Mouse (Mus musculus) C3H10T1/2 (cell line): ENCODE measurements around the gene Srms. TPM values are rescaled to one million over a fixed set of nuclear protein-coding genes. Genes with fewer than 3 reads are reported as not detected.

ENCODE experiments used
- polyA plus RNA-seq, 2 experiments: library from polyadenylated mRNA; unstranded; fragments of >200 nt; fragmentation: generic; extraction: Trizol; gene quantifications; one replicate each; pipeline ENCODE4 v1.2.1; 2012; ENCODE audit warnings: missing spikeins in 2 of 2

Gene Srms
- polyA plus RNA-seq, result under 1 TPM in 1 of 2 experiments, not detected in 1; 0.04 TPM

DNA sequence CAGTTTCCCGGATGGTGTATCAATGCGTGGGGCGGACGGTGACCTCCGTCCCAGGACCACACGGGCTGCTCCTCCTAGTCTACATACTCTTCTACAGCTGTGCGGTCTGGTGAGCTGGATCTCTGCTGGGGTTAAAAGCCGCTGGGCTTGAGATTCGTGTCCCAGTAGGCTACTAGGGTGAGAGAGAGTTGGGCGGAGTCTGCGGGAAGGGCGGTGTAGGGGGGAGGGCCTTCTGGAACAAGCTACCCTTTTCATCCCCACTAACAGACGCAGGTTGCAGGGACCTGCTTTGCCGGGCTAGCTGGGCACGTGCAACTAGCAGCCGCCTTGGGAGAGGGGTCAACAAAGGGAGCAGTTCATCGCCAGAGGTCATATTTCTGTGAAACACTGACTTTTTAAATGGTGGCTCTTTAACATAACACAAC lies at the start of gene Srms:
Gene Srms (minus strand): TSS at position 165 of the 425 bp plus-strand sequence.

DNA sequence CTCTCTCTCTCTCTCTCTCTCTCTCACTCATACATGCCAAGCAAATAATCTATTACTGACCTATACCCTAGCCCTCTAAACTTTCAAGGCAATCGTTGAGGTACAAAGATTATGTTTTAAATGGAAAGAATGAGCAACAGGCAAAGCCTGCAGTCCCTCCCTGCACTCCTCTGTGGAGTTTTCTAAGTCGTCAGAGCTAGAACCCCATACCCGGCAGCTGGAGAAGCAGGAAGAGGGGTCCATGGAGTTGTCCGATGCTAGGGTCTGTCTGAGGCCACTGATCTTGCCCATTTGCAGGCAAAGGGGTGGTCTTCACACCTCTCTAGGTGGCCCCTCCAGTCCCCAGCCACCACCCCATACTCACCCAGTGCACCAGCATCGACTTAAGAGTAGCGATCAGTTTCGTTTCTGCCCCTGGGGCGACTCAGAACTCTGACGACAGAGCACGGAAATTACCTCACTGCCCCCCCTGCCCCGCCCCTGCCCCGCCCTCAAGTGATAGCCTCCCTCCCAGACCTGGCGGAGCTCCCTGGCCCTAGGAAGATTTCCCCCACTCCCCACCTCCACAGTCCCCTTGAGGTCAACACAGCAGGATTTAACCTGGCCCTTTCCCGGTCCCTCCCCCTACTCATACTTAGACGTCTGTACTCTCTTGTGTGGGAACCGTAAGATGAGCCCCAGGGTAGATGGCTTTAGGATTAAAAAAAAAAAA lies 28.8 kb upstream of the Srms start, which contains the start of gene Helz2:
Gene Helz2 (minus strand): TSS at position 426 of the 712 bp plus-strand sequence.

DNA sequence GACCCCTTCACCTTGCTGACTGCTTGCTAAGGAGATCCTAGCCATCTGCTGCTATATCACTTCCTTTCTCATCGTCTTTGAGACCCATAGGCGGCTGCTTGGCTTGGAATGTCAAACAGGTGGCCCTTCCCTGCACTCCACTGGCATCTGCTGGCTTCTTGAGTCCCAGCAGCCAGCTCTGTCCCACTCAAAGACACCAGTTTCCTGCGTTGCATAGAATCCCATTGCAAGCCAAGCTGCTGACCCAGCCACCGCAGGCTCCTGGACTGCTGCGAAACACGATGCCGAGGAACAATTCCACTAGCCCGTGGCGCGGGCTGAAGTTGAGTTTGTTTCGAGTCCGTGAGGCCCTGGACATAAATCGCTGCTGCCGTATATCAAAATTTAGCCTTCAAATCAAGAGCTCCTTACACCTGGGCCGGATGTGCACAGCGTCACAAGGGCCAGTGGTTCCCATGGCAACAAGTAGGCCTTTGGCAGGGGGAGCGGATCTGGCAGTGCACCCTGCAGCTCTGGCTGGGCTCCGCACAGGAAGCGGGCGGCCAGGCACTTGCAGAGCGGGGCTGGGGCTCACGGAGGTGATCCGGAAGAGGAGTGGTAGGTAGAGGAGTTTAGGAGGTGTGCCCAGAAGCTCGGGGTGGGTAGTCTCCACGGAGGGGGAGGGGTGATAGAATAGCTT lies 6.7 kb upstream of the Srms start, which contains the start of gene Fndc11:
Gene Fndc11 (plus strand): TSS at position 476 of the 679 bp plus-strand sequence.

DNA sequence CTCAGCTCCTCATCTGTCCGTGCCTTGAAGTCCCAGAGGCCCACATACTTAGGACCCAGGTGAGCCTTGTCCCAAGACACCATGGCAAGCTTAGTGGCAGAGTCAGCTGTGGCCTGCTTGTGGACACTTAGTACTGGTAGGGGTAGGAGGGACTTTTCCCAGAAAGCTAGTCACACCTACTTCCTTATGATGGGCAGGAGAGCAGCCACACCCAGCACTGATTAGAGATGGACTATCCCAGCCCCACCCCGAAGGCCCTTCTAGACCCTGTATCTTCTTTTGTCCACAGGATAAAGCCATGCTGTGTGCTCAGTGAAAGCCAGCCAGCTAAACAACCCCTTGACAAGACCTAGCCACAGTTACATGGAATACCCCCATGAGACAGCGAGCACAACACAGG lies 10.6 kb downstream of the Srms start, which contains the start of gene Ptk6:
Gene Ptk6 (minus strand): TSS at position 368 of the 400 bp plus-strand sequence.

DNA sequence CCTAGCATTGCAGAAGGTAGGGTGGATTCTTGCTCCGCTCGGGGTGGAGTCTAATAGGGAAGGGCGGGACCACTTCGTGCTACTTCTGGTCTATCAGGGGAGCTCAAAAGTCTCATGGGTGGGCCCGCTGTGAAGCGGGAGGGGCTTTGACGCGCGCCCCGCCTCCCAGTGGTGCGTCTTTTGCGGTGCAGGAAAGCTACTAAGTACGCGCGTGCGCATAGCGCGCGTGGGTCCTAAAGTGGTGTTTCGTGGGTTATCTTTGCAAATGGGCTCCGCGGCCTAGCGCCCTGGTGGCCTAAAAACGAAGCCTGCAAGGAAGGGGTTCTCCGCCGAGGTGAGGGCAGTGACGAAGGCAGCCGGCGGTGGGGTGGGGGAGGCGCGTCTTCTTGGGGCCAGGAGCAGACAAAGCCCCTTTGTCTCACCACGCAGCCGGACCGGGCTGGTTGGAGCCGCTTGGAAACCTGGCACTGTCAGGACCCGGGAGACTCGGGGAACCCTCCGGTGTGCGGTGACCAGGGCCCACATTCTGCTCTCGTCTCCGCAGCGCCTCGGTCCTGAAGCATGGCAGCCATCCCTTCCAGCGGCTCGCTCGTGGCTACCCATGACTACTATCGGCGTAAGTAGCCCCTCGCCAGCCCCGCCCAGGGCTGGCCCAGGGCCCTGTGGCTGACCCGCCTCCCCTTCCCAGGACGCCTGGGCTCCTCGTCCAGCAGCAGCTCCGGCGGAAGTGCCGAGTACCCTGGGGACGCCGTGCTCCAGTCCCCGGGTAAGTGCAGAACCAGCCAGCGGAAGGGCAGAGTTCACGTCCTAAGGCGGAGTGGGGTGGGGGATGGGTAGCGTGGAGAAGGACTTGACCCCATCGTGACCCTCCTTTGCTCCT lies 25.6 kb downstream of the Srms start, which contains the start of gene Ppdpf:
Gene Ppdpf (plus strand): TSS at position 127 of the 880 bp plus-strand sequence.

DNA sequence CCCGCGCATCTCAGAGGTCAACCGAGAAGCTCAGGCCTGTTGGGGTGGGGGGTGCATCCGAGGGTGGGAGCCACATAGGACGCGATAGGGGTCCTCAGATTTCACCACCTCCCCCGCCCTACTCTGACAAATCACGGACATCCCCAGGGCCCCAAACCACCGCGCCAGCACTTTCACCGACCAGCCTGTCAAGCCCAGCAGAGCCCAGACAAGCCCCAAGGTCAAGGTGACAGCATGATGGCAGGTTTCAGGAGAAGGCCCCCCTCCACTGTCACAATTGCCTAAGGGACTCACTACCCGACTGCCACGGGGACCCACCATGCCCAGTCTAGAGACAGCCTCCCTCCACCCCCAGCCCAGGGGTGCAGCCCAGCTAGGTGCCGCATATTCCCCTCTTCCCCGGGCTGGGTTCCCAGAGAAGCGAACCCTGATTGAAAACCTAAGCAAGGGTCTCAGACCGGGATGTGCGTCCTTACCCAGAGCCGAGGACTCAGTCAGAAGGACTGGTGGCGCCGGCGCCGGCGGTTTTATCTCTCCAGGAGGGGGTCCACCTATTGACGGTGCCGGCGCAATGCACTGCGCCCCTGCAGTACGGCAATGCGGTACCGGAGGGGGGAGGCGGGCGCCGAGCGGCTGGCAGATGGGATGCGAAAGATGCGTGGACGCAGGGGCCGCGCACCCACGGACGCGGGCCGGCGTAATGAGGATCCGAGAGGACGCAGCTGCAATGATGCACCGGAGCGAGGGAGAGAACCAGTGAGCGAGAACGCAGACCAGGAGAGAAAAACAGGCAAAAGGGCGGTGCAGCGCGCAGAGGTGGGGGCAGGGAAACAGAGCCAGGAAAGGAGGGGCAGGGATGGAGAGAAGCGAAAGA lies 56.5 kb downstream of the Srms start, which contains the start of gene Eef1a2:
Gene Eef1a2 (minus strand): TSS at position 767 of the 874 bp plus-strand sequence.

Other genes starting within 250 kb of the Srms start
- gene Arfgap1, start 246.0 kb downstream of the Srms start, polyA plus RNA-seq, result 10 to 100 TPM; 25.6 to 47.4 TPM
- under 1 TPM; 0.08 to 0.86 TPM for gene Col20a1, start 226.7 kb downstream of the Srms start, polyA plus RNA-seq
- not detected for gene Chrna4, start 169.6 kb downstream of the Srms start, polyA plus RNA-seq
- gene Kcnq2, start 77.9 kb downstream of the Srms start, polyA plus RNA-seq, result not detected
- not detected for gene Eef1a2, start 56.2 kb downstream of the Srms start, polyA plus RNA-seq
- gene Ppdpf, start 25.9 kb downstream of the Srms start, polyA plus RNA-seq, result 10 to 100 TPM; 54.2 to 64.2 TPM
- gene Ptk6, start 10.4 kb downstream of the Srms start, polyA plus RNA-seq, result not detected
- not detected for gene Fndc11, start 6.8 kb upstream of the Srms start, polyA plus RNA-seq
- 1 to 10 TPM in 1 of 2 experiments, under 1 TPM in 1; 0.28 to 2.3 TPM for gene Helz2, start 28.8 kb upstream of the Srms start, polyA plus RNA-seq
- 1 to 10 TPM; 3.1 to 9.1 TPM for gene Gmeb2, start 74.8 kb upstream of the Srms start, polyA plus RNA-seq
- gene Stmn3, start 101.3 kb upstream of the Srms start, polyA plus RNA-seq, result under 1 TPM in 1 of 2 experiments, not detected in 1; 0.14 TPM
- 10 to 100 TPM; 29.8 to 40.9 TPM for gene Rtel1, start 106.6 kb upstream of the Srms start, polyA plus RNA-seq
- gene Zgpat, start 151.7 kb upstream of the Srms start, polyA plus RNA-seq, result 10 to 100 TPM in 1 of 2 experiments, 1 to 10 TPM in 1; 8.6 to 19.6 TPM
- gene Arfrp1, start 152.2 kb upstream of the Srms start, polyA plus RNA-seq, result 10 to 100 TPM; 34.3 to 40.3 TPM
- 10 to 100 TPM in 1 of 2 experiments, 1 to 10 TPM in 1; 2.1 to 19.5 TPM for gene Lime1, start 166.9 kb upstream of the Srms start, polyA plus RNA-seq
- gene Zbtb46, start 246.2 kb upstream of the Srms start, polyA plus RNA-seq, result 1 to 10 TPM in 1 of 2 experiments, under 1 TPM in 1; 0.48 to 1.7 TPM